ENCODE assay signal across 25 mouse cellular contexts in the genomic region with DNA sequence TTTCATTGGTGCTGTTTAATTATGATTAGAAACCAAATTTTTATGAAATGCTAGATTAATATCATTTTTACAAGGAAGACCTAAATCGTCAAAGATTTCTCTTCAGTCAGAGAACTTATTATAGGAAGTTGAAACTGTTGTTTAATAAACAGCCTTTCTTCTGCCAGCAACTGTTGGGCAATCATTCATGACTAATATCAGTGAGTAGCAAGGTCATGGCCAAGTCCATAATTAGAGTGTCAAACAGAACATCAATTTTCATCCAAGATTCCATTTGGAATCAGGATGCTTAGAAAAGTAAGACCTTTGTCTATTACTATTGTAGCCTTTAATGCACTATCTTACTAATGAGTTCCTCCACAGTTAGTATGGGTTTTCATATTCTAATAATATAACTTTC.
A peak's percentile ranks its signal among the peaks of the same experiment; 100 is the strongest.
DNase-seq lines count a peak whose midpoint lies in the region; ATAC-seq and TF ChIP-seq lines count a peak whose summit lies in the region.
"Had no signal": no experiment of that assay in that cellular context is flagged by ENCODE, and none has a peak within 500 bp of the region (broad histone marks: within the 10 kb centered on the region; RNA-seq: fewer than 3 reads in every experiment).

No protein-coding gene starts in this region.

- H3K36me3 ChIP-seq in liver, adult 2 months (ENCODE audit: control insufficient read depth, insufficient read depth, low read length) = no peaks in the 10 kb centered on the region
- H3K36me3 ChIP-seq in liver, postnatal 0 days (replicated peaks; ENCODE audit: insufficient read depth, low read length) = no peaks in the 10 kb centered on the region
- H3K36me3 ChIP-seq in forebrain, embryonic 12.5 days (replicated peaks) = no peaks in the 10 kb centered on the region
- H3K36me3 ChIP-seq: embryonic facial prominence, embryonic 12.5 days; forebrain, embryonic 15.5 days; heart, embryonic 13.5 days; kidney, embryonic 15.5 days; limb, embryonic 12.5 days; neural tube, embryonic 12.5 days had no signal

- H3K9ac ChIP-seq in liver, adult 2 months (ENCODE audit: low read depth, low read length) = no peak overlapping the region
- H3K9ac ChIP-seq in liver, postnatal 0 days (replicated peaks) = no peak overlapping the region
- no peak overlapping the region for H3K9ac ChIP-seq in forebrain, embryonic 12.5 days
- H3K9ac ChIP-seq: embryonic facial prominence, embryonic 12.5 days; forebrain, embryonic 15.5 days; heart, embryonic 13.5 days; hindbrain, embryonic 14.5 days; kidney, embryonic 15.5 days; limb, embryonic 12.5 days; neural tube, embryonic 12.5 days had no signal

- H3K9me3 ChIP-seq in liver, postnatal 0 days (ENCODE audit: low read length) = no peaks in the 10 kb centered on the region
- H3K9me3 ChIP-seq in forebrain, embryonic 12.5 days = no peaks in the 10 kb centered on the region
- H3K9me3 ChIP-seq: embryonic facial prominence, embryonic 12.5 days; forebrain, embryonic 15.5 days; heart, embryonic 13.5 days; kidney, embryonic 15.5 days; limb, embryonic 12.5 days; neural tube, embryonic 12.5 days had no signal

- no peak for TF ChIP-seq EP300 in liver, postnatal 0 days (IDR thresholded peaks at IDR 0.05; ENCODE audit: low read depth)

- H3K27ac ChIP-seq in liver, adult 2 months (replicated peaks; ENCODE audit: insufficient read depth, low read depth, low read length) = no peak overlapping the region
- H3K27ac ChIP-seq in liver, postnatal 0 days (ENCODE audit: low read depth) = no peak overlapping the region
- no peak overlapping the region for H3K27ac ChIP-seq in forebrain, embryonic 12.5 days
- H3K27ac ChIP-seq: embryonic facial prominence, embryonic 12.5 days; forebrain, embryonic 15.5 days; heart, embryonic 13.5 days; hindbrain, embryonic 14.5 days; kidney, embryonic 15.5 days; left cerebral cortex, adult 2 months; limb, embryonic 12.5 days; macrophage; neural tube, embryonic 12.5 days had no signal

- no peak for ATAC-seq in liver, postnatal 0 days
- no peak for ATAC-seq in forebrain, embryonic 12.5 days (ENCODE audit: low FRiP score)
- no peak for ATAC-seq in granulocyte monocyte progenitor cell, adult 5-6 weeks (replicated peaks; ENCODE audit: poor library complexity, severe bottlenecking)
- ATAC-seq: CD4-positive, CD25-positive, alpha-beta regulatory T cell, adult 4 months; forebrain, embryonic 15.5 days; lung, postnatal 0 days had no signal

- DNase-seq in adrenal gland, adult 2 months = peak; percentile 11
- DNase-seq in adrenal gland, postnatal 25 days = no peak
- DNase-seq in liver, adult 2 months (ENCODE audit: extremely low read depth, low read depth, low spot score) = peak; percentile 20
- no peak for DNase-seq in liver, postnatal 0 days
- peak; percentile 26 for DNase-seq in adipocyte (ENCODE audit: low spot score)
- DNase-seq: cerebellum, adult 9-10 months; embryo, embryonic 11 days; heart, postnatal 10 days; kidney, adult 18-20 months; kidney, postnatal 25 days; midbrain, embryonic 14.5 days had no signal

- whole genome bisulfite sequencing in liver, adult 2 months = 64% methylated on average over 1 of the region's 1 CpGs
- 56% methylated on average over 1 of the region's 1 CpGs for WGBS in liver, postnatal 0 days (ENCODE audit: insufficient replicate concordance)
- WGBS in forebrain, embryonic 12.5 days = 79% methylated on average over 1 of the region's 1 CpGs

- no peaks in the 10 kb centered on the region for H3K27me3 ChIP-seq in liver, adult 2 months (ENCODE audit: control insufficient read depth, insufficient read depth, low read length)
- H3K27me3 ChIP-seq in liver, postnatal 0 days (ENCODE audit: insufficient read depth, low read length) = no peaks in the 10 kb centered on the region
- no peaks in the 10 kb centered on the region for H3K27me3 ChIP-seq in forebrain, embryonic 12.5 days
- H3K27me3 ChIP-seq: embryonic facial prominence, embryonic 12.5 days; forebrain, embryonic 15.5 days; heart, embryonic 13.5 days; kidney, embryonic 15.5 days; limb, embryonic 12.5 days; neural tube, embryonic 12.5 days had no signal

- H3K79me2 ChIP-seq in liver, adult 2 months (ENCODE audit: control insufficient read depth, insufficient read depth, low read length) = no peaks in the 10 kb centered on the region

- no peak for TF ChIP-seq POLR2A in liver, adult 2 months (IDR thresholded peaks at IDR 0.05; ENCODE audit: extremely low read depth, insufficient read depth, low read length)

- H3K4me2 ChIP-seq in liver, postnatal 0 days (ENCODE audit: low read depth, low read length) = no peak overlapping the region
- H3K4me2 ChIP-seq in forebrain, embryonic 12.5 days = no peak overlapping the region
- H3K4me2 ChIP-seq: embryonic facial prominence, embryonic 12.5 days; forebrain, embryonic 15.5 days; heart, embryonic 13.5 days; hindbrain, embryonic 14.5 days; kidney, embryonic 15.5 days; limb, embryonic 12.5 days; liver, embryonic 11.5 days; neural tube, embryonic 12.5 days had no signal

- no peaks in the 10 kb centered on the region for H3K4me1 ChIP-seq in liver, adult 2 months (ENCODE audit: control insufficient read depth, insufficient read depth, low read length)
- H3K4me1 ChIP-seq in liver, postnatal 0 days (ENCODE audit: insufficient read depth) = no peaks in the 10 kb centered on the region
- H3K4me1 ChIP-seq in forebrain, embryonic 12.5 days = no peaks in the 10 kb centered on the region
- H3K4me1 ChIP-seq: embryonic facial prominence, embryonic 12.5 days; forebrain, embryonic 15.5 days; heart, embryonic 13.5 days; kidney, embryonic 15.5 days; limb, embryonic 12.5 days; neural tube, embryonic 12.5 days had no signal

- H3K4me3 ChIP-seq in liver, adult 2 months (ENCODE audit: insufficient read depth, low read depth, low read length) = no peak overlapping the region
- no peak overlapping the region for H3K4me3 ChIP-seq in liver, postnatal 0 days (ENCODE audit: low read depth, low read length)
- H3K4me3 ChIP-seq in forebrain, embryonic 12.5 days (replicated peaks) = no peak overlapping the region
- H3K4me3 ChIP-seq: embryonic facial prominence, embryonic 12.5 days; forebrain, embryonic 15.5 days; heart, embryonic 13.5 days; kidney, embryonic 15.5 days; left cerebral cortex, adult 2 months; limb, embryonic 12.5 days; neural tube, embryonic 12.5 days had no signal

- no peak for TF ChIP-seq CTCF in liver, adult 2 months (IDR thresholded peaks at IDR 0.05; ENCODE audit: low read depth, low read length)
- TF ChIP-seq CTCF in liver, postnatal 0 days (IDR thresholded peaks at IDR 0.05; ENCODE audit: low read depth) = no peak

Comparison
In these comparisons a context has a peak if more than half of its experiments do, and no peak if none do; other contexts are left out.
1. DNase-seq: peak in adrenal gland, adult 2 months (single experiment), liver, adult 2 months (single experiment) and adipocyte (single experiment); none in adrenal gland, postnatal 25 days (single experiment) and liver, postnatal 0 days (single experiment).